Mouse (Mus musculus): ENCODE results near the gene Emilin2. TPM values are rescaled to one million over a fixed set of nuclear protein-coding genes. Genes with fewer than 3 reads are reported as not detected.

The Emilin2 gene
- polyA plus RNA-seq, 1 experiment from 2014 or later: 1.5 TPM

DNA sequence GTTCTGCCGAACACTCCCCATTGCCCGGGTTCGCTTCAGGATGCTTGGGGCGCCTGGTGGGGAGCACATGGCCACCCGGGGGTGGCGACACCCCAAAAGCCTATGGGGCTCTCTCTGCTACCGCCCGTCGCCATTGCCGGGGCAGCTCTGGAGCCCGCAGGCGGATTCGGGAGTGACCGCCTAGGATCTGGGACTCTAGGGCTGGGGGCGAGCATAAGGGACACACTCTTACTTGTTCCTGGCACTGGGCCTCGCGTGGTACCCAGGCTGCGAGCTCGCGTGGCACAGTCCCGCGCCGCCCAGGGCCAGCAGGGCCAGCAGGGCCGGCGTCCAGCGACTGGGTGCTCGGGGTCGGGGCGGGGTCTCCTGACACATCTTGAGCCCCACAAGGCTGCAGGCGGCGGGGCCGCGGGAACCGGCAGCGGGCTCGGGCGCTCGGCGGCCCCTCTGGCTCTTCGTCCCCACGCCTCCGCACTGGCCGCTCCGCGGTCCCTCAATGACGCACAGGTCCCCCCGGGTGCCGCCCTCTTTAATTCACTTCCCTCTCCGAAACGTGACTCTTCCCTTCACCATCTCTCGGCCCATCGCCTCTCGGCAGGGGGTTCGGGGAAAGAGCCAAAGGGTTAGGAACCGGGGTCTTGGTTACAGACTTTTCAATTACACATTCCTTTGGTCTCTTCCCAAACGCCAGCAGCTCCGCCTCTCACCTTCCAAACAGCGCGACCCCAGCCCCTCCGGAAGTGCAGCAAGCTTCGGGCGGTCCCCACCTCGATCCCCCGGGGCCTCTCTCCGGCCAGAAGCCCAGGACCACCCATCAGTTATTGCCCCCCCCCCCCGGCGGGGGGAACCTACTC is 1.1 kb downstream of the Emilin2 start:
- Histone ChIP-seq H3K27me3 (peaks cover 37% of the 10 kb centered on the region), H3K9me3 (replicated peaks) (no peaks in the 10 kb centered on the region), H3K4me1 (peaks cover 26% of the 10 kb centered on the region), H3K9ac (peak overlapping the region; percentile 69), H3K27ac (no peak overlapping the region), H3K4me3 (peak overlapping the region; percentile 71), H3K4me2 (peak overlapping the region; percentile 100), H3K36me3 (ENCODE audit: poor library complexity, severe bottlenecking) (no peaks in the 10 kb centered on the region)
- WGBS: under 1% methylated on average over 64 of the region's 67 CpGs
- ATAC-seq: peak; percentile 54

DNA sequence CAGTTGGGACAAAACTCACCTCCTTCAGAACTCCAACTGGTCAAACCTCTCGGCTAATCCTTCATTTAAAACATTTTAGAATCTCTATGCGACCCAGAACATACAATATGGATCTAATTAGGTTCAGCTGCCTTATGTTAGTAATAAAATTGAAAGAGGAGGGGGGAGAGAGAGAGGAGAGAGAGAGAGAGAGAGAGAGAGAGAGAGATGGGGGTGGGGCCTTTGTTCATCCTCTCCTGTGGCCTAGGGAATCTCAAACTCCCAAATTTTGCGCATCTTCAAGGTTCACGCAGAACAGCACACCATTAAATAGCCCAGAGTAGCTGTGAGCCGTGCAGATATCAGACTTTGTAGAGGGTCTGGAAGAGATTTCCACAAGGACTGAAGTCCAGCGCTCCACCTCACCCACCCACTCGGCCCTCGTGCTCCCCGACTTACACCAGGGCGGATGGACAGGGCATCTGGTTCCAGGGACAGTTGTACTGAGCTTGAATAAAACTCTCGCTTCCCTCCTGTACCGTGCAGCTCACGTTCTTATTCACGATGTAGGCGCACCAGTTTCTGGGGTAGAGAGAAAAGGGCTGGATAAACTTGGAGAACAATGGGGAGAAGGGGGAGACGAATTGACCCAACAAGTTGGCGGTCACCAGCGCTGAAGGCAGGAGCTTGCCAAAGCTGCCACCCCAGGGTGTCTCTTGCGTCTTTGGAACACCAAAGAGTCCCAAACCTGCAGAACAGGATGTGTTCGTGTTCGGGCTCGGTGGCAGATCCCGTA is 1.9 kb downstream of the Emilin2 start:
- Histone ChIP-seq H3K9ac (peak overlapping the region; percentile 69), H3K27me3 (peaks cover 37% of the 10 kb centered on the region), H3K27ac (no peak overlapping the region), H3K9me3 (replicated peaks) (no peaks in the 10 kb centered on the region), H3K4me3 (peak overlapping the region; percentile 71), H3K4me1 (peaks cover 26% of the 10 kb centered on the region), H3K36me3 (ENCODE audit: poor library complexity, severe bottlenecking) (no peaks in the 10 kb centered on the region), H3K4me2 (peak overlapping the region; percentile 100)
- ATAC-seq: peak; percentile 32
- WGBS: 5% methylated on average over 23 of the region's 23 CpGs

DNA sequence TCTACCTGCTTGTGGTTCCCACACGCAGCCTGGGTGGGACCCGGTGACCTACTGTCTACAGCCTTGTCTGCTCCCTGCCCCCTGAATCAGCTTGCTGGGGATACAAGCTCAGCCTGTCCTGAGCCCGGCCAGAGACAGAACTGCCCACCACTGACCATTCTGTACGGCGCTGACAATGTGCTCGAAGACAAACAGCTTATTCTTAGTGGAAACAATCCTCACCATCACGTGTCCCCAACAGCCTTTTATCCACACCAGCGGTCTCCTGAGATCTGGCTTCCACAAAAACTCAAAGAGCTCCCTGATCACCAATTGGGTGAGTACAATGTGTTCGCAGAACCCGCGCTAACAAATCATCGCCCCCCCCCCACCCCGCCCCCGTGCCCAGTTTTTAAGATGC is 2.6 kb downstream of the Emilin2 start:
- no peak overlapping the region for H3K9ac ChIP-seq
- no peak overlapping the region for H3K4me3 ChIP-seq
- ATAC-seq: no peak
- no peaks in the 10 kb centered on the region for H3K36me3 ChIP-seq (ENCODE audit: poor library complexity, severe bottlenecking)
- H3K27me3 ChIP-seq: peaks cover 37% of the 10 kb centered on the region
- H3K27ac ChIP-seq: no peak overlapping the region
- H3K9me3 ChIP-seq (replicated peaks): no peaks in the 10 kb centered on the region
- 8% methylated on average over 14 of the region's 14 CpGs for WGBS
- peak overlapping the region; percentile 100 for H3K4me2 ChIP-seq
- H3K4me1 ChIP-seq: peaks cover 26% of the 10 kb centered on the region

DNA sequence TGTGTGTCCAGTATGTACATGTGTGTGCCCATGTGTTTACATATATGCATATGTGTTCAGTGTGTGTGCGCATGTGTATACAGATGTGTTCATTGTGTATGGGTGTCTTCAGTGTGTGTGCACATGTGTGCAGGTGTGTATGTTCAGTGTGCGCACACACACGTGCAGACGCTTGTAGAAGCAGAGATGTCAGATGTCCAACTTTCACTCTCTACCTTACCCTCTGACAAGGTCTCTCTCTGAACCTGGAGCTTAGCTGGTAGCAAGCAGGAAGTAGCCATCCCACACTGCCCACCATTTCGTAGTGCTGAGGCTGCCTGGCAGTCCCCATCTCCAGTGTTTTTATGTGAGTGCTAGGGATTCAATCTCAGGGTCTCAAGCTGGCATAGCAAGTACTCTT is 3.5 kb downstream of the Emilin2 start:
- Histone ChIP-seq H3K4me2 (no peak overlapping the region), H3K36me3 (ENCODE audit: poor library complexity, severe bottlenecking) (no peaks in the 10 kb centered on the region), H3K27me3 (peaks cover 37% of the 10 kb centered on the region), H3K9me3 (replicated peaks) (no peaks in the 10 kb centered on the region), H3K4me1 (peaks cover 26% of the 10 kb centered on the region), H3K27ac (no peak overlapping the region), H3K4me3 (no peak overlapping the region), H3K9ac (no peak overlapping the region)
- whole genome bisulfite sequencing: 92% methylated on average over 5 of the region's 5 CpGs
- ATAC-seq: no peak

DNA sequence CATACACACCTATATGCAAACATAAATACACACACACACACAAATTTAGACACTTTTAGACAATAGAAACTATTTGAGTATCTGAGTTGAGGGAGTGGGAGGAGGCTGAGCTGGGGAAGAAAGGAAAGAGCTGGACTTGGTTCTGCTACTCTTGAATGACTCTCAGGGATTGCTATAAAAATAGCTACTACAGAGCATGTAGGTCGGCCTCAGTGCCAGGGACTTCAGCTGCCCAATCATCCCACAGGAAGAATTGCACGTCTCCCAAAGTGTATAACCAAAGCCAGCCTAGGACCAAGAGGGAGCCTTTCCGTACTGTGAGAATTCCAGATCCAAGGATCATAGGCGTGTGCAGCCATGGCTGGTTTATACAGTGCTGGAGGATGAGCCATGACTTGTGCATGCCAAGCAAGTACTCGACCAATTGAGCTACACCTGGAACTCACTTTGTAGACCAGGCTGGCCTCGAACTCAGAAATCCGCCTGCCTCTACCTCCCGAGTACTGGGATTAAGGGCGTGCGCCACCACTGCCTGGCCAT is 4.5 kb downstream of the Emilin2 start:
- Histone ChIP-seq H3K4me2 (no peak overlapping the region), H3K9ac (no peak overlapping the region), H3K9me3 (replicated peaks) (no peaks in the 10 kb centered on the region), H3K4me1 (peaks cover 26% of the 10 kb centered on the region), H3K36me3 (ENCODE audit: poor library complexity, severe bottlenecking) (no peaks in the 10 kb centered on the region), H3K27me3 (peaks cover 31% of the 10 kb centered on the region), H3K27ac (no peak overlapping the region), H3K4me3 (no peak overlapping the region)
- no peak for ATAC-seq
- WGBS: 88% methylated on average over 10 of the region's 10 CpGs

DNA sequence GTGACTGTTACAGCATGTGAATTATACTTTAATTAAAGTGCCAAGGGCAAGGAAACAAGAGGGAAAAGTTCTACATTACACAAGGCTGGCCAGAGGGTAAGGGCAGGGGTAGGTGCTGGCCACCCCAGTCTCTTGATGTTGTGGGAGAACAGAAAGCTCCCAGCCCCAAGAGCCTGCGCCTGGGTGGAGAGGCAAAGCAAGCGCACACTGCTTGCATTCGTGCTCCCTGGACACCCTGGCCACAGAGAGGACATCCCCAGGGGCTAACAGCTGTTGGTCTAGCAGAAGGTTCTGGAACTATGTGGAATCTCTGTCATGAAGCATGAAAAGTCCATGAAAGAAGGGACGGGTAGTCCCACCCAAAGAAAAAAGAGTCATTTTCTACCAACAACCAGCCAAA is 5.1 kb downstream of the Emilin2 start:
- Histone ChIP-seq H3K36me3 (ENCODE audit: poor library complexity, severe bottlenecking) (no peaks in the 10 kb centered on the region), H3K9ac (no peak overlapping the region), H3K4me2 (no peak overlapping the region), H3K27me3 (peaks cover 26% of the 10 kb centered on the region), H3K27ac (no peak overlapping the region), H3K4me1 (peaks cover 26% of the 10 kb centered on the region), H3K9me3 (replicated peaks) (no peaks in the 10 kb centered on the region), H3K4me3 (no peak overlapping the region)
- no peak for ATAC-seq
- WGBS: 90% methylated on average over 4 of the region's 4 CpGs

DNA sequence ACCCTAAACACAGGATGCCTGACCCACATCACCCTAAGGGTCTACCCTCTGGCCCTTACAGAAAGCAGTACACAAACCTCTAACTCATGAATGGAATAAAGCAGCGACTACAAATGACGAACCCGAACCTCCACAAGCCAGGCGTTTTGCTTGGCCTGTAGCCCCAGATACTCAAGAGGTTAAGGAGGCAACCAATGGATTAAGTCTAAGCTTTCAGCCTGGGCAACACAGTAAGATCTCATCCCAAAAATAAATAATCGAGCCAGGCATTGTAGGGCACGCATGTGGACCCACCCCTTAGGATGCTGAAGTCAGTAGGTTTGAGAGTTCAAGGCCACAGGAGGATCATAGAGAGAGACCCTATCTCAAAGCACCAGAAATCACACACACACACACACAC is 5.7 kb downstream of the Emilin2 start:
- WGBS: 88% methylated on average over 6 of the region's 6 CpGs
- H3K27ac ChIP-seq: no peak overlapping the region
- no peak overlapping the region for H3K4me2 ChIP-seq
- H3K4me3 ChIP-seq: no peak overlapping the region
- H3K9me3 ChIP-seq (replicated peaks): no peaks in the 10 kb centered on the region
- no peak overlapping the region for H3K9ac ChIP-seq
- peaks cover 20% of the 10 kb centered on the region for H3K27me3 ChIP-seq
- no peak for ATAC-seq
- no peaks in the 10 kb centered on the region for H3K36me3 ChIP-seq (ENCODE audit: poor library complexity, severe bottlenecking)
- peaks cover 21% of the 10 kb centered on the region for H3K4me1 ChIP-seq

DNA sequence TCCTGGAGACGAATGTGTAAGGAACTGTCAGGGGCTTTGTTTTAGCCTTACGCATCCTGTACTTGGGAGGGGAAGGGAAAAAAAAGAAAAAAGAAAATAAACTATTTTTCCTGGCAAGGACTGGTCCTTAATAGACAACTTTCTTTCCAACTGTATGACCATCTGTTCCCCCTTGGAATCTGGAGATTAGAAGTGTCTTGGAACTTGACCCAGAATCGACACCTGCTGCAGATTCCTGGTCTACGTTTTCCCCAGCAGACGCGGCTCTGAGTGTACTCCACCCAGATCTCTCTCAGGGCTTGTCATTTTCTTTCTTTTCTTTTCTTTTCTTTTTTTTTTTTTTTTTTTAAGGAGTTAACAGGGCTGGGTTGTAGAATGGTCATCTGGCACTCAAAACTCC is 8.3 kb downstream of the Emilin2 start:
- ATAC-seq: no peak
- no peaks in the 10 kb centered on the region for H3K4me1 ChIP-seq
- no peak overlapping the region for H3K4me2 ChIP-seq
- H3K9ac ChIP-seq: no peak overlapping the region
- no peaks in the 10 kb centered on the region for H3K36me3 ChIP-seq (ENCODE audit: poor library complexity, severe bottlenecking)
- H3K27ac ChIP-seq: no peak overlapping the region
- H3K9me3 ChIP-seq (replicated peaks): no peaks in the 10 kb centered on the region
- 82% methylated on average over 6 of the region's 6 CpGs for WGBS
- no peak overlapping the region for H3K4me3 ChIP-seq
- no peaks in the 10 kb centered on the region for H3K27me3 ChIP-seq

DNA sequence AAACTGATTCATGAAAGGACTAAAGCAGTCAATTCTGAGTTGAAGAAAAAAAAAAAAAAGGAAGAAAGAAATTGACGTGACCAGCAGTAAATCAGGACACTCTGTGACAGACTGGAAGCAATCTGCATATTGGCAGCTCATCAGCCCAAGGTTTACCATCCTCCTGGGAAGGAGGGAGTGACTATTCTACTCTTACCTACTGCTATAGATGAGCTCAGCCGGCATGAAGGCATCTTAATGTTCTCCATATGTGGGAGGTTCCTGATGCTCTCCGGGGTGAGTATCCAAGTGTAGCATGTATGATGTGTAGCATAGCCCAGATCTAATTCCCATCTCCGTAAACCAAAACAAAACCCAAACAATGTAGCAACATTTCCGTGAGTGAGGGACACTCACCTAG is 10.4 kb downstream of the Emilin2 start:
- ATAC-seq: no peak
- no peak overlapping the region for H3K9ac ChIP-seq
- no peaks in the 10 kb centered on the region for H3K27me3 ChIP-seq
- 83% methylated on average over 5 of the region's 5 CpGs for WGBS
- no peak overlapping the region for H3K4me2 ChIP-seq
- H3K36me3 ChIP-seq (ENCODE audit: poor library complexity, severe bottlenecking): no peaks in the 10 kb centered on the region
- no peaks in the 10 kb centered on the region for H3K9me3 ChIP-seq (replicated peaks)
- no peaks in the 10 kb centered on the region for H3K4me1 ChIP-seq
- H3K27ac ChIP-seq: no peak overlapping the region
- H3K4me3 ChIP-seq: no peak overlapping the region

DNA sequence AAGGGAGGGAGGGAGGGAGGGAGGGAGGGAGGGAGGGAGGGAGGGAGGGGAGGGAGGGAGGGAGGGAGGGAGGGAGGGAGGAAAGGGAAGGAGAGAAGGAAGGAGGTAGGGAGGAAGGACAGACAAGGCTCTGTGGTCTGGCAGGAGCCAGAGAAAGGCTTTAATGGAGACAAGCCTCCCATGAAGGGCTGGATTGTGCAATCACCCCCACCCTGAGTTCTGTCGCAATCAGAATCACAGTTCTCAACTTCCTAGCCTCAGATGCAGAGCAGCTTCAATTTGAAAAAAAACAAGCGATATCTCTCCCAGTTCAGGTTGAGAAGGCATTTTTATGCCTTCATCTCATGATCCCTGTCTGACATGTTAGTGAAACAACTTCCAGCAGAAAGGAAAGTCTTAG is 11.4 kb downstream of the Emilin2 start:
- no peak overlapping the region for H3K4me3 ChIP-seq
- no peaks in the 10 kb centered on the region for H3K36me3 ChIP-seq (ENCODE audit: poor library complexity, severe bottlenecking)
- WGBS: 87% methylated on average over 2 of the region's 2 CpGs
- H3K27ac ChIP-seq: no peak overlapping the region
- no peaks in the 10 kb centered on the region for H3K27me3 ChIP-seq
- no peak overlapping the region for H3K4me2 ChIP-seq
- H3K9ac ChIP-seq: no peak overlapping the region
- ATAC-seq: no peak
- H3K4me1 ChIP-seq: no peaks in the 10 kb centered on the region
- H3K9me3 ChIP-seq (replicated peaks): no peaks in the 10 kb centered on the region

DNA sequence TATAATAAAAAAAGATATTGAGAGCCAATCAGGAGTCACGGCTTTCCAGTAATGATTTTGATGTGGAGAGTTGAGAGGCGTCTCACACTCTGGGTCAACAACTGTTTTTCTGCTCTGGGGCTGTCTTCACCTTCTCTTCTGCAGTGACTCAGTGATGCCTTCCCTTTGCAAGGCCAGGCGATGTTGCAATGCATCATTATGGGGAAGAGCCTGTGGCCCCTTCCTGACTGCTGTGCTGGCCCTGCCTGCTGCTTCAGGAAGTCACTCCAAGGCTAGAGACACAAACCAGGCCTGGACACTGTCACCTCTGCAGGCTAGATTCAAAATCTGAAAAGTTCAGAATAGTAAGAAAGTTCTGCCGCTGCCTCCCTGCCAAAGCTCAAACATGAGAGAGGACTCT is 11.9 kb downstream of the Emilin2 start:
- no peak overlapping the region for H3K27ac ChIP-seq
- no peak overlapping the region for H3K4me3 ChIP-seq
- H3K4me2 ChIP-seq: no peak overlapping the region
- H3K4me1 ChIP-seq: no peaks in the 10 kb centered on the region
- H3K9me3 ChIP-seq (replicated peaks): no peaks in the 10 kb centered on the region
- H3K36me3 ChIP-seq (ENCODE audit: poor library complexity, severe bottlenecking): no peaks in the 10 kb centered on the region
- H3K27me3 ChIP-seq: no peaks in the 10 kb centered on the region
- 92% methylated on average over 4 of the region's 4 CpGs for WGBS
- ATAC-seq: no peak
- no peak overlapping the region for H3K9ac ChIP-seq

DNA sequence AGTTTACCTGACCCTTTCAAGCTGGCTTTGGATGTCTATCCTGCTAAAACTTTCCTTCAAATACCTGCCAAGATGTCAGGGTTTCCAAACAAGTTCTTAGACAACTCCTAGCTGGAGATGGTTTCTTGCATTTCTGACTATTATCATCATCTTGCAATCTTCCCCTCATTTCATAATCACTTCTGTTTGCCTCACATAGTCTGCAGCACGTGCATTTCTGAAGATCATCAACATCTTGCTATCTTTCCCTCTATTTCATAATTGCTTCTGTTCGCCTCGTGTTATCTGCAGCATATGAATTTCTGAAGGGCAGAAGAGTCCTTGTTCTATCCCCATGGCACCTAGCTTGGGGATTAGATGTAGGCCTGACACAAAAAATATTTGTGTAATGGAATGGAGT is 17.2 kb downstream of the Emilin2 start:
- H3K9me3 ChIP-seq (replicated peaks): no peaks in the 10 kb centered on the region
- WGBS: 87% methylated on average over 3 of the region's 3 CpGs
- no peak overlapping the region for H3K9ac ChIP-seq
- no peak overlapping the region for H3K27ac ChIP-seq
- H3K4me2 ChIP-seq: no peak overlapping the region
- H3K4me1 ChIP-seq: no peaks in the 10 kb centered on the region
- no peak overlapping the region for H3K4me3 ChIP-seq
- no peaks in the 10 kb centered on the region for H3K36me3 ChIP-seq (ENCODE audit: poor library complexity, severe bottlenecking)
- no peak for ATAC-seq
- H3K27me3 ChIP-seq: no peaks in the 10 kb centered on the region
